Mouse (Mus musculus): ENCODE data around the gene Slc25a34.

GRCm38 (mm10) chr4:141617863-141618564, 5.6 kb downstream of the Slc25a34 start:
- TF ChIP-seq CTCF (IDR thresholded peaks at IDR 0.05; ENCODE audit: borderline replicate concordance, insufficient read depth, low read length) (no peak), POLR2A (IDR thresholded peaks at IDR 0.05; ENCODE audit: low read depth, low read length) (no peak)
